Mouse (Mus musculus) E14TG2a.4 (cell line): ENCODE measurements around the gene Rnase12.
"Not testable (repeated sequence)": the region's sequence is repeated elsewhere in the genome, so short reads cannot be mapped to it uniquely, and the experiment has no call there.

Experiments used
- CTCF ChIP-seq: conservative IDR thresholded peaks from 2 replicates; pipeline ENCODE4 v1.5.1; 2014; ENCODE audit warnings: low read length
- POU5F1 ChIP-seq: IDR thresholded peaks from 2 replicates; pipeline ENCODE4 v1.6.1; 2014; ENCODE audit warnings: low read length, borderline replicate concordance

DNA sequence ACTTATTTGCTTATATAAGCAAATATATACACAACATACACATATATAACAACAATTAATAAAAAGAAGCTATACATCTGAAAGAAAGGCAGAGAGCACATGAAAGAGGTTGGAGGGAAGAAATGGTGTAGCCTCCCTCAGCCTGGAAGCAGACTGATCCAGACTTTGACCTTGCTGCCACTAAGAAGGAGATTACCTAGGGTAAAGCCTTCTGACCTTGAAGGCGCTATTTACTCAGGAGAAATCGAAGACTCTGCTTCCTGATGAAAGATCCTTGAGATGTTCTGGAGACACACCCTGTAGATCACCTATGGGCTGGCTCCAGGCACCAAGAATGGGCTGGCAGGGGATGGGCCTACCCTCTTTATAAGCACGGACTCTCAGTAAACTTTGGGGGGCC, 42.7 kb downstream of the Rnase12 start:
- not testable (repeated sequence) for TF ChIP-seq CTCF, POU5F1
